Mouse (Mus musculus) small intestine, adult 2 months (tissue): ENCODE measurements around the gene Krt78. TPM values are rescaled to one million over a fixed set of nuclear protein-coding genes. Genes with fewer than 3 reads are reported as not detected.

ENCODE experiments used
- H3K27ac ChIP-seq: fragments of 200-500 bp; 2 replicates; pipeline ENCODE4 v1.5.1; 2012; ENCODE audit warnings: low read depth, low read length, control low read depth, inconsistent platforms; ENCODE audit not compliant: insufficient read depth
- H3K27me3 ChIP-seq: fragments of 200-500 bp; 2 replicates; pipeline ENCODE4 v1.6.1; 2012; ENCODE audit warnings: mild to moderate bottlenecking, moderate library complexity, low read length, inconsistent platforms; ENCODE audit not compliant: control insufficient read depth, insufficient read depth
- H3K36me3 ChIP-seq: fragments of 200-500 bp; 2 replicates; pipeline ENCODE4 v1.6.1; 2012; ENCODE audit warnings: mild to moderate bottlenecking, low read length, control low read depth, inconsistent platforms; ENCODE audit not compliant: control insufficient read depth, insufficient read depth
- H3K4me1 ChIP-seq: fragments of 200-500 bp; 2 replicates; pipeline ENCODE4 v1.6.1; 2012; ENCODE audit warnings: low read length, inconsistent platforms, mixed read lengths; ENCODE audit not compliant: control insufficient read depth, insufficient read depth, insufficient read length
- H3K4me3 ChIP-seq: fragments of 200-500 bp; 2 replicates; pipeline ENCODE4 v1.5.1; 2012; ENCODE audit warnings: low read depth, mild to moderate bottlenecking, control low read depth, inconsistent platforms, low read length, moderate library complexity
- CTCF ChIP-seq: fragments of 200-500 bp; IDR thresholded peaks from 2 replicates; pipeline ENCODE4 v1.5.1; 2012; ENCODE audit warnings: low read depth, mild to moderate bottlenecking, control low read depth, inconsistent platforms, low read length, moderate library complexity, mixed read lengths; ENCODE audit not compliant: insufficient replicate concordance, insufficient read length; ENCODE audit errors: extremely low read depth
- POLR2A ChIP-seq: fragments of 200-500 bp; IDR thresholded peaks from 2 replicates; pipeline ENCODE4 v1.6.1; 2012; ENCODE audit warnings: low read depth, mild to moderate bottlenecking, control low read depth, inconsistent platforms, low read length, moderate library complexity
- WGBS: fragments of 180-500 bp; shearing (Covaris S2); methylation state at CpG from one replicate; pipeline ENCODE4 v1.1.7; 2018; 5-methylcytosine and 5-hydroxymethylcytosine counted together
- polyA plus RNA-seq: library from polyadenylated mRNA; depleted of rRNA; stranded (reverse); fragments of >200 nt; gene quantifications from 2 replicates; pipeline ENCODE4 v1.2.3, GENCODE M21; 2012

Krt78 gene
- polyA plus RNA-seq, 1 experiment: 0.23 TPM

- Histone ChIP-seq H3K27ac (no peak overlapping the region), H3K4me1 (no peaks in the 10 kb centered on the region), H3K27me3 (no peaks in the 10 kb centered on the region; the same call in 1 of the 2 replicates), H3K36me3 (no peaks in the 10 kb centered on the region), H3K4me3 (no peak overlapping the region)
- TF ChIP-seq CTCF: no peak
- no peak for TF ChIP-seq POLR2A
- 46% methylated on average over 9 of the region's 9 CpGs for WGBS
These were observed 15.3 kb downstream of the Krt78 start for GRCm38 (mm10) chr15:101938600-101939308.

GRCm38 (mm10) chr15:101933024-101933423, 21.1 kb downstream of the Krt78 start:
- Histone ChIP-seq H3K4me1 (peaks cover 2% of the 10 kb centered on the region; the same call in 1 of the 2 replicates), H3K27ac (no peak overlapping the region), H3K4me3 (no peak overlapping the region), H3K27me3 (peaks cover 7% of the 10 kb centered on the region; the same call in 1 of the 2 replicates), H3K36me3 (no peaks in the 10 kb centered on the region)
- WGBS: 54% methylated on average over 6 of the region's 6 CpGs
- TF ChIP-seq CTCF: no peak
- no peak for TF ChIP-seq POLR2A

- H3K27me3 ChIP-seq: peaks cover 7% of the 10 kb centered on the region; the same call in 1 of the 2 replicates
- TF ChIP-seq CTCF (no peak), POLR2A (no peak)
- WGBS: 3% methylated on average over 17 of the region's 17 CpGs
- peaks cover 4% of the 10 kb centered on the region; the same call in 1 of the 2 replicates for H3K4me1 ChIP-seq
- no peaks in the 10 kb centered on the region for H3K36me3 ChIP-seq
- H3K27ac ChIP-seq: no peak overlapping the region
- peak overlapping the region; percentile 33 for H3K4me3 ChIP-seq
These were observed 24.4 kb downstream of the Krt78 start for GRCm38 (mm10) chr15:101929666-101930065.

- TF ChIP-seq POLR2A: no peak
- no peak for TF ChIP-seq CTCF
- WGBS: 12% methylated on average over 9 of the region's 9 CpGs
- Histone ChIP-seq H3K27ac (no peak overlapping the region), H3K4me1 (peaks cover 4% of the 10 kb centered on the region; the same call in 1 of the 2 replicates), H3K36me3 (no peaks in the 10 kb centered on the region), H3K27me3 (peaks cover 7% of the 10 kb centered on the region; the same call in 1 of the 2 replicates), H3K4me3 (no peak overlapping the region)
These were observed 25.0 kb downstream of the Krt78 start for GRCm38 (mm10) chr15:101929087-101929486.

GRCm38 (mm10) chr15:101927340-101928080, 26.6 kb downstream of the Krt78 start:
- H3K4me1 ChIP-seq: peaks cover 4% of the 10 kb centered on the region; the same call in 1 of the 2 replicates
- no peak overlapping the region for H3K4me3 ChIP-seq
- H3K27me3 ChIP-seq: peaks cover 7% of the 10 kb centered on the region; the same call in 1 of the 2 replicates
- 33% methylated on average over 12 of the region's 12 CpGs for WGBS
- H3K36me3 ChIP-seq: no peaks in the 10 kb centered on the region
- TF ChIP-seq POLR2A (no peak), CTCF (no peak)
- no peak overlapping the region for H3K27ac ChIP-seq

GRCm38 (mm10) chr15:101925041-101925440, 29.0 kb downstream of the Krt78 start:
- H3K4me1 ChIP-seq: peaks cover 4% of the 10 kb centered on the region; the same call in 1 of the 2 replicates
- no peak for TF ChIP-seq CTCF
- no peak for TF ChIP-seq POLR2A
- no peaks in the 10 kb centered on the region; the same call in 1 of the 2 replicates for H3K27me3 ChIP-seq
- no peaks in the 10 kb centered on the region for H3K36me3 ChIP-seq
- 43% methylated on average over 1 of the region's 1 CpGs for WGBS
- no peak overlapping the region for H3K4me3 ChIP-seq
- no peak overlapping the region for H3K27ac ChIP-seq

- Histone ChIP-seq H3K27ac (no peak within 1 kb of the TSS), H3K27me3 (no peaks in the 10 kb centered on the region; the same call in 1 of the 2 replicates), H3K4me3 (no peak within 1 kb of the TSS), H3K36me3 (no peaks in the 10 kb centered on the region), H3K4me1 (peaks cover 4% of the 10 kb centered on the region; the same call in 1 of the 2 replicates)
- WGBS: 44% methylated on average over 11 of the region's 11 CpGs
- no peak for TF ChIP-seq POLR2A
- no peak for TF ChIP-seq CTCF
These were observed 29.5 kb downstream of the Krt78 start, which contains the start of gene Krt4 for GRCm38 (mm10) chr15:101924635-101925034. TSS of gene Krt4 (minus strand) at chr15:101924735.
